Mouse (Mus musculus): ENCODE measurements around the gene Igsf9b. TPM values are rescaled to one million over a fixed set of nuclear protein-coding genes. Genes with fewer than 3 reads are reported as not detected.

Igsf9b gene
- 2.8 TPM for polyA plus RNA-seq (2017; shearing (Covaris generic))

DNA sequence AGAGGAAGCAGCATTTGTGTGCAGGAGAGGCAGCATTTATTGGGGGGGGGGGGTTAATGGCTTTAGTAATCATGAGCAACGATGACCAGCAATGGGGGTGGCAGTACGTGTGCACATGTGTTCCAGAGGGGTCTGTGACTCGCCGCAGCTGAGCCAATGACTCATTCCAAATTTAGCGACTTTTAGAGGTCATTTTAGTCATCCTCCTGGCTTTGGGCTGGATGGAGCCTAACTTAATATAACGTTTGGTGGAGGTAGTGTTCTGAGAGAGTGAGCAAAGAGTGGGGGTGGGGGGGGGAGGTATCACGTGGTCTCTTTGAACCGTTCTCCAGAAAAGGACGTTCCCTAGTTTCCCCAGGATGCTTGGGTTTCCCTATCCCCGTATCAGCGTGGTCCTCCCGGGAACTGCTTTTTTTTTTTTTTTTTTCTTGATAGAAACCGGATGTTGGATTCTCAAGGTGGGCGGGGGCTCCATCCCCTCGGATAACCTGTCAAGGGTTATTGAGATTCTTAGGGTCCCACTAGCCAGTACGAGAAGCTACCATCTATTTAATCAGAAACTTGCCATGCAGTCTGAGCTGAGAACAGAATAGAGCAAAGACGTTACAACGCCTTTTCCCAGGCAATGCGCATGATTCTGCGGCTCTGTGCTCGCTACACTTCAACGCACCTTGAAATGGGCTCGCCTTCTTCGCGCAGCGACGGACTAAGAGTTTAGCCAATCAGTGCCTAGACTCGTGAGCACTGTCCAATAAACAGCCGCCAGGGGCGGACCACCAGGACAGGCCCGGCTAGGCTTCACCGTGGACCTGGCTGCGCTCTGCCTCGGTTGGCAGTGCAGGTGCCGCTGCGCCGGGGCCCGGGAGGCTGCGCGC, at the start of gene Igsf9b:
Gene Igsf9b, plus strand, starts transcription at position 794 of the 875 bp plus-strand sequence.

DNA sequence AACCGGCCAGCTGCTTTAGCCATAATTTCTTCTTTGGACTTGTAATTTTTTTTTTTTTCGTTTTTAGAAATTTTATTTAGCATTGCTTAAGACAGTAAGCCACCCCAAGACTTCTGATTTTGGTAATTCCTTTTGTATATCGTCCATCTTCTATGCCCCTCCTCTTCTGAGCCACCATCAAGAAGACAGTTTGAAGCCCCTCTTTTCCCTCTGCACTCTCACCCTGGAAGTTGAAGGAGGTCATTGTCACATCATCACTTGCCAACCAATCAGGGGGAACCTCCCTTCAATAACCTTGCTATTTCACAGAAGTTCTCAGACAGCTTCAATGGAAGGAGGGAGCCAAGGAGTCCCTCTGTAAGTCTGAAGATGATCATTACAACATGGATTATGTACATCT, 97.5 kb downstream of the Igsf9b start, which contains the start of gene Spata19:
Gene Spata19, plus strand, starts transcription at position 301 of the 400 bp plus-strand sequence.

Other genes with a start within 250 kb of the Igsf9b start
- 0.37 TPM for gene Jam3, start 143.8 kb upstream of the Igsf9b start, polyA plus RNA-seq (2017; shearing (Covaris generic))
- gene Spata19, start 97.6 kb downstream of the Igsf9b start, polyA plus RNA-seq (2017; shearing (Covaris generic)), result not detected